Mouse (Mus musculus) layer of hippocampus, adult 11-12 months (tissue): ENCODE data around the gene Arpc3.
"Not testable (repeated sequence)": the region's sequence is repeated elsewhere in the genome, so short reads cannot be mapped to it uniquely, and the experiment has no call there.

Experiments
- DNase-seq: peaks from one replicate; pipeline ENCODE4 v3.0.0; 2022; ENCODE audit warnings: low spot score

Arpc3 gene

GRCm38 (mm10) chr5:122399871-122400270 is 8.2 kb downstream of the Arpc3 start:
- DNase-seq, result no peak

DNA sequence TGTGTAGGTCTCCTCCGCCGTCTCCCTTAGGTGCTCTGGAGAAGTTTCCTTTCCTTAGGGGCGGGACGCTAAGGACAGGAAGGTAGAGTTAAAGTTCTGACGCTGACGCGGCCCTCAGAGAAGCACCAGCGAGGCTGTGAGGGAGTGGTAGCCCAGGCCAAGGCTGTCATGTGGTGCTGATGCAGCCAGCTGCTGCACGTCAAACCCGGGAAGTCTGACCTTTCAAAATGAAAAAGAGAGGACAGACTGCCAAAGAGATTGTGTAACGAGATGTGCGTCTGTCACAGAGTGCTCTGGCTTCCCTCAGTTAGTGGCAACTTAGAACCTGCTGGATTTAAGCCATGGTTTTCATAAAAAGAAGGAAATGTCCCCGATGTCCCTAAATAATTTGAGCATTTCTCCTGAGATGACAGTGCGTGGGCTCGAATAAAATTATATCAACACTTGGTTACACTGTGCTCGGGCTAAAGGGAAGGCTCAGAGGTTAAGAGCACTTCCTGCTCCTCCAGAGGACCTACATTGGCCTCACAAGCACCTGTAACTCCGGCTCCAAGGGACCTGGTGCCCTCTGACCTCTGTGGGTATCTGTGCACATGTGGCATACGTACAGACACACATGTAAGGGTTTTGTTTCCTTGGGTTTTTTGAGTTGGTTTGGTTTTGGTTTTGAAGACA is 9.1 kb downstream of the Arpc3 start:
- peak; percentile 51 for DNase-seq

DNA sequence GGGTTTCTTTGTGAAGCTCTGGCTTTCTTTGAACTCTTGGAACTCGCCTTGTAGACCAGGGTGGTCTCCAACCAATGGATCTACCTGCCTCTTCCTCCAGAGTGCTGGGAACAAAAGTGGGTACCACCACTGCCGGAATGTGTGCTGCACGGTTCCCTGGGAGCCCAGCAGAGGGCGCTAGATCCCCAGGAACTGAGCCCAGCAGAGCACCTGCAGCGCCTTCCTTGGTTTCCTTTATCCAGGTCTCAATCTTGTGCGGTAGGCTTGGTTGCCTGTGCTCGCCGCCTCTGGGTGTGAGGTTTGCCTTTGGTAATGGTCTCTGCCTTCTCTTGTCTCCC is 9.6 kb downstream of the Arpc3 start:
- peak; percentile 71 for DNase-seq

- DNase-seq, result no peak
These were observed 10.5 kb downstream of the Arpc3 start for GRCm38 (mm10) chr5:122402160-122402559.

DNA sequence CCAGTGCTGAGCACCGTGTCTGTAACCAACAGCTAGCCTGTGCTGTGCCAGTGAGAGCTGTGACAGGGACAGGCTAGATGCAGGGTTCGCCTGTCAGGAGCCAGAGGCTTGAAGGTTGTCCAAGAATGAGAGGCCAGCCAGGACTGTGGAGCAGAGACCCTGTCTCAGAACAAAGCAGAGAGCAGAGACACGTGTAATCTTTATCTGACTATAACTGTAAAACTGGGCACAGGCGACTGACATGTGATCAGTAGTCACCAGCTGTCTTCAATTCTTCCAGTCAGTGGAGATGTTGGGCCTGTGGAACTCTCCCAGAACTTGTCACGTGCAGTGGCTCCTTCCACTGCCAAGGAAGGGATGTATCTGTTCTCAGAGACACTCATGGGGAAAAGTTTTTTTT is 11.1 kb downstream of the Arpc3 start:
- peak; percentile 56 for DNase-seq

DNA sequence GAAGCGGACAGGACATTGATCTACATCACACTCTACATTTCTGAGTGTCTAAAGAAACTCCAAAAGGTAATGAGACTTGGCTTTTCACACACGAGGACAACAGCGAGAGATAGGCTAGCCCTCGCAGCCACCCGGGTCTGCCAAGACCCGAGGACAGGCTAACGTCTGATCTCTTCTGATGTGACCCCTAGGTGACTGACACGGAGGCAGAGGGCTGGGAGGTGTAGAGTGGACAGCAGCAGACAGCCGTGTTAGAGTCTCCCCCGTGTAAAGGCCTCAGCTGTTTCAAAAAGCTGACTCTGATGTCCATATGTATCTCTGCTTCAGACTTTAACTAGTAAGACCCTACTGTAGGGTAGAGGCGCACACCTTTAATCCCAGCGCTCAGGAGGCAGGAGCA is 11.7 kb downstream of the Arpc3 start:
- DNase-seq, result no peak

- DNase-seq, result no peak
These were observed 13.9 kb downstream of the Arpc3 start for GRCm38 (mm10) chr5:122405537-122405936.

GRCm38 (mm10) chr5:122409692-122410645 is 18.3 kb downstream of the Arpc3 start:
- DNase-seq, result no peak

GRCm38 (mm10) chr5:122411892-122412291 is 20.2 kb downstream of the Arpc3 start:
- DNase-seq, result no peak

DNA sequence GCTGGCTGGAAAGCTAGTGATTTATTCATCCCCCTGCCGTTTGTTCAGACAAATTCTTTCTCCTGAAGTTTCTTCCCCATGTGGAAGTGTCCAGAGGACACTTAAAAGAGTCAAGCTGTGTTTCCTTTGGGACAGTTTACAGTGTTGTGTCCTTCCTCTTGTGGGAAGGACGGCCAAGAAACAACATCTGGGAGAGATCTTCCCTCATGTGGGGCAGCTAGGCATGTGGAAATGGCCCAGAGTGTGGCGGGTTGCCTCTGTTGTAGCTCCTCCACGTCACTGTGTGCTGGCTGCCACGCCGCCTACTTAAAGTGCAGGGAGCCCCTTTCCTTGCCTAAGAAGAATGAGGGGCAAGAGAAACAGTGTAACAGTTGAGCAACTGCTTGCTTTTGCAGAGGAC is 21.1 kb downstream of the Arpc3 start:
- no peak for DNase-seq

DNA sequence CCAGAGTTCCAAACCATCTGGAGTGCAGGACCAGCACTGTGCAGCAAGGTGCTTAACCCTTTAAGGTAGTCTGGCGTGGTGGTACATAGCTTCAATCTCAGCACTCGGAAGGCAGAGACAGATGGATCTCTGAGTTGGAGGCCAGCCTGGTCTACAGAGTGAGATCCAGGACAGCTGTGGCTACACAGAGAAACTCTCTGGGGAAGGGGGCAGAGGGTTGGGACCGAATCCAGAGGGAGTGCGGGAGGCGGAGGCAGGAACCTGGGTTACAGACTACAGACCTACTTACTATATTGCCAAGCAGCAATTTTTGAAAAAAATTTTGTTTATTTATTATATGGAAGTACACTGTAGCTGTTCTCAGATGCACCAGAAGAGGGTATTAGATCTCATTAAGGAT is 22.7 kb downstream of the Arpc3 start:
- no peak for DNase-seq

DNA sequence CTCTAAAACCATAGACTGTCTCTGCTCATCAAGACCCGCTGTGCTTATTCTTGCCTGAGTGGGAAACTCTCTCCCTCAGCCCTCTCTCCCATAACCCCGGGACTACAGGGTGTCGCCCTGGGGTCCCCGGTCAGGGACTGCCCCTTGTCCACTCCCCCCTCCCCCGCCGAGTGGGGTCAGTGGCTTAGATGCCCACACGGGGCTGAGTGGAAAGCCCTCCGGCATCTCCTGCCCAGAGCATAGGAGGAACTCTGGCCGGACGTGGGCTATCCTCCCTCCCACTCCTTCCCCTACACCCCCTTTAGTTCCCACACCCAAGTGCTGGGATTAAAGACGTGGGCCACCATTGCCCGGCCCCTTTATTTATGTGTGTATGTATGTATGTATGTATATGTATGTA is 23.8 kb downstream of the Arpc3 start:
- no peak for DNase-seq

- not testable (repeated sequence) for DNase-seq
These were observed 29.0 kb downstream of the Arpc3 start for GRCm38 (mm10) chr5:122420676-122421075.

- no peak for DNase-seq
These were observed 29.8 kb downstream of the Arpc3 start, which contains the start of gene Anapc7 for GRCm38 (mm10) chr5:122421271-122422068. Anapc7 (plus strand) TSS chr5:122421693.

GRCm38 (mm10) chr5:122422071-122422964 is 30.6 kb downstream of the Arpc3 start:
- DNase-seq, result peak; percentile 89

DNA sequence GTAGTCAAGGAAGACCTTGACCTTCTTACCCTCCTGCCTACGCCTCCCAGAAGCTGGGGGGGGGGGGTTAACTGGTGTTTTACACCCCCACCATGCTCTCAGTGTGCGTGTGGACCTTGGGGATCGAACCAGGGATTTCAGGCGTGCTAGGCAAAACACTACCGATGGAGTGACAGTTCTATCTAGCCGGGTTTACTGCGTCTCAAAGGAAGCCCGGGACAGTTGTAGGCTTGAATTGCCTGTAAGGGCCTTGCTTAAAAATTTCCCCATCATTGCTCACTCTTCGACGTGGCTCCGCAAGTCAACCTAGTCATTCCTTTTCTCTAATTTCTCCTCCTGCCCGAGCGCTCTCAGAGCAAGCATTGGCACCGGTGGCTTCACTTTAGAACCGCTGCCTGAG is 31.4 kb downstream of the Arpc3 start:
- DNase-seq, result no peak

- no peak for DNase-seq
These were observed 33.9 kb downstream of the Arpc3 start for GRCm38 (mm10) chr5:122425550-122425949.

GRCm38 (mm10) chr5:122430036-122430775 is 38.5 kb downstream of the Arpc3 start:
- DNase-seq, result no peak

- no peak for DNase-seq
These were observed 39.5 kb downstream of the Arpc3 start for GRCm38 (mm10) chr5:122431221-122431620.

GRCm38 (mm10) chr5:122434541-122434940 is 42.9 kb downstream of the Arpc3 start:
- DNase-seq, result no peak
